Mouse (Mus musculus) gastrocnemius, postnatal 14 days (tissue): ENCODE data around the gene Trim67. TPM values are rescaled to one million over a fixed set of nuclear protein-coding genes. Genes with fewer than 3 reads are reported as not detected.

Experiments
- DNase-seq: peaks from one replicate; pipeline ENCODE4 v3.0.0; 2021; ENCODE audit warnings: mixed read lengths
- intact Hi-C: fragments of 180-260 bp; cut with DNase I; formaldehyde crosslinking; loops from one replicate; pipeline ENCODE4 v1.15.1; 2025; ENCODE audit warnings: low total_unique reads
- total RNA-seq, 2 experiments: library from RNA; stranded (reverse); gene quantifications; 2 replicates each; pipeline ENCODE4 v1.2.3; 2021

Trim67 gene
- total RNA-seq, 2 experiments from 2014 or later = 0.07 to 0.18 TPM

- DNase-seq = peak; percentile 90
- intact Hi-C loops = no loop called here
These were observed 320 bp downstream of the Trim67 start for GRCm38 (mm10) chr8:124793172-124793651.

GRCm38 (mm10) chr8:124793661-124794485 lies 981 bp downstream of the Trim67 start:
- intact Hi-C loops = no loop called here
- peak; percentile 6 for DNase-seq

GRCm38 (mm10) chr8:124794486-124794780 lies 1.5 kb downstream of the Trim67 start:
- intact Hi-C loops = no loop called here
- DNase-seq = peak; percentile 22

- intact Hi-C loops = loop anchor here (2.0 kb wide), 1 partner anchor 31 kb away; no protein-coding TSS in a partner anchor
- no peak for DNase-seq
These were observed 3.0 kb downstream of the Trim67 start for GRCm38 (mm10) chr8:124795781-124796488.

GRCm38 (mm10) chr8:124800542-124800941 lies 7.7 kb downstream of the Trim67 start:
- DNase-seq = no peak
- intact Hi-C loops = no loop called here

GRCm38 (mm10) chr8:124803824-124804702 lies 11.2 kb downstream of the Trim67 start:
- DNase-seq = no peak
- intact Hi-C loops = no loop called here

- no peak for DNase-seq
- intact Hi-C loops = no loop called here
These were observed 13.1 kb downstream of the Trim67 start for GRCm38 (mm10) chr8:124805990-124806389.

GRCm38 (mm10) chr8:124809419-124809818 lies 16.5 kb downstream of the Trim67 start:
- no peak for DNase-seq
- intact Hi-C loops = no loop called here

- intact Hi-C loops = no loop called here
- DNase-seq = no peak
These were observed 17.2 kb downstream of the Trim67 start for GRCm38 (mm10) chr8:124810056-124810610.

GRCm38 (mm10) chr8:124810689-124811394 lies 17.9 kb downstream of the Trim67 start:
- no peak for DNase-seq
- intact Hi-C loops = no loop called here

- no peak for DNase-seq
- intact Hi-C loops = no loop called here
These were observed 20.4 kb downstream of the Trim67 start for GRCm38 (mm10) chr8:124813326-124813725.

- intact Hi-C loops = no loop called here
- DNase-seq = no peak
These were observed 23.0 kb downstream of the Trim67 start for GRCm38 (mm10) chr8:124815870-124816269.

GRCm38 (mm10) chr8:124816866-124817265 lies 24.0 kb downstream of the Trim67 start:
- intact Hi-C loops = no loop called here
- DNase-seq = no peak

GRCm38 (mm10) chr8:124817361-124817760 lies 24.5 kb downstream of the Trim67 start:
- intact Hi-C loops = no loop called here
- DNase-seq = no peak

GRCm38 (mm10) chr8:124819612-124820115 lies 26.8 kb downstream of the Trim67 start:
- no peak for DNase-seq
- intact Hi-C loops = no loop called here

- DNase-seq = no peak
- intact Hi-C loops = no loop called here
These were observed 27.2 kb downstream of the Trim67 start for GRCm38 (mm10) chr8:124820125-124820524.

- intact Hi-C loops = no loop called here
- no peak for DNase-seq
These were observed 30.6 kb downstream of the Trim67 start for GRCm38 (mm10) chr8:124823497-124823896.

- peak; percentile 61 for DNase-seq
- intact Hi-C loops = loop anchor here (2.0 kb wide), 1 partner anchor 30 kb away; no protein-coding TSS in a partner anchor
These were observed 33.8 kb downstream of the Trim67 start for GRCm38 (mm10) chr8:124826658-124827057.

- intact Hi-C loops = loop anchor here (2.0 kb wide), 1 partner anchor 31 kb away; no protein-coding TSS in a partner anchor
These were observed 34.5 kb downstream of the Trim67 start for GRCm38 (mm10) chr8:124827387-124827786.

More at GRCm38 (mm10) chr8:124827387-124827786, 34.5 kb downstream of the Trim67 start:
- DNase-seq = peak; percentile 54
